Mouse (Mus musculus) forelimb bud, embryonic 11.5 days (tissue): Measurements from ENCODE around the gene Neo1.
"Not testable (repeated sequence)": the region's sequence is repeated elsewhere in the genome, so short reads cannot be mapped to it uniquely, and the experiment has no call there.

ENCODE experiments used
- DNase-seq: peaks from one replicate; pipeline ENCODE4 v3.0.0-alpha.2; 2012; ENCODE audit warnings: low read depth, low spot score

Neo1 gene

DNA sequence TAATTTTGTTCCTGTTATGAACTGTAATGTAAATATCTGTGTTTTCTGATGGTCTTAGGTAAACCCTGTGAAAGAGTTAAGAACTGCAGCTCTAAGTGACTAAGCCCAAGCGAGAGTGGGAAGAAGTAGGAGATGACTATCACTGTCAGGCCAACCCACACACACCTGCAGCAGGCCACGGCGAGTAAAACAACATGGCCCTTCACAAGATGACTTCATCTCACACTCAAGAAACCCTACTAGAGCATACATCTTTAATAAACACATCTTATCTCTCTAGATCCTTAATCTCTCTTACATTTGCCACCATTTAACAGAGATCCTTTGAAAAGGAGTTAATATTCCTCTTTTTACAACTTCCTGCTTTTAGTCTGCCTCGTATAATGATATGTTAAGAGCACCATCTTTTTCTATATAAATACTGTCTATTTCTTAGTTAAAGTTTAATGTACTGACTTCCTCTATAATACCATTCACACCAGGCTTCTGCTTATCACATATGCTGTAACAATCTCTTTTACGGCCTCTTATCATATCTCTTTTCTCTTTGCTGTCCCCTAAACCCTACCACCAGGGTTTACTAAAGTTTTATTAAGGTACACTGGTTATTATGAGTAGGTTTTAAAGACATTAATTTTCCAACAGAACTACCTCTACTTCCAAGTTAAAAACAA lies 46.8 kb downstream of the Neo1 start:
- DNase-seq: no peak

GRCm38 (mm10) chr9:58979034-58979433 lies 57.2 kb downstream of the Neo1 start:
- DNase-seq: no peak

DNA sequence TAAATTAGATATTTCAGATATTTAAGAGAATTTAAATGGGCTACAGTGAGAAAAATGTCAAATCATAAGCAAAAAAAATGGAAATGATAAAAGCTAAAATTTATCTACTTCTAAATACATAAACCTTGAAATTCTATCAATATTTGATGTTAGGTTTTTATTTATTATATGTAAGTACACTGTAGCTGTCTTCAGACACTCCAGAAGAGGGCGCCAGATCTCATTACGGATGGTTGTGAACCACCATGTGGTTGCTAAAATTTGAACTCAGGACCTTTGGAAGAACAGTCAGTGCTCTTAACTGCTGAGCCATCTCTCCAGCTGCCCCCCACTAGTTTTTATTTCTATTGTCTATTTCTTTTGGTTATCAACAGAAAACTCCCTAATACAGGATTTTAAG lies 65.1 kb downstream of the Neo1 start:
- not testable (repeated sequence) for DNase-seq

DNA sequence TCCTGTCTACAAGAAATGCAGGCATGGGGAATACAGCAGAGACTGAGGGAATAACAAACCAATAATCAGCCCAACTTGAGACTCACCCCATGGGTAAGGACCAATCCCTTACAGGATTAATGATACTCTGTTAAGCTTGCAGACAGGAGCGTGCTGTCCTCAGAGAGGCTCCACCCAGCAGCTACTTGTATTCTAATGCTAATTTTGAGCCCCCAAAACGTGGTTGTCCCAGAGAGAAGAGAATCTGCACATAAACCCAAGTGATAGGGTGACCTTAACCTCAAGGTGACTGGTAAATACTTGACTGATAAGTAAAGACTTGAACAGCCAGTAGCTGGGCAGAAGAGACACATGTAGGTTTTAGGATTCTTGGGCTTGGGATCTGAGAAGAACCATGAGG lies 68.9 kb downstream of the Neo1 start:
- no peak for DNase-seq

GRCm38 (mm10) chr9:58955507-58955906 lies 80.7 kb downstream of the Neo1 start:
- DNase-seq: no peak

DNA sequence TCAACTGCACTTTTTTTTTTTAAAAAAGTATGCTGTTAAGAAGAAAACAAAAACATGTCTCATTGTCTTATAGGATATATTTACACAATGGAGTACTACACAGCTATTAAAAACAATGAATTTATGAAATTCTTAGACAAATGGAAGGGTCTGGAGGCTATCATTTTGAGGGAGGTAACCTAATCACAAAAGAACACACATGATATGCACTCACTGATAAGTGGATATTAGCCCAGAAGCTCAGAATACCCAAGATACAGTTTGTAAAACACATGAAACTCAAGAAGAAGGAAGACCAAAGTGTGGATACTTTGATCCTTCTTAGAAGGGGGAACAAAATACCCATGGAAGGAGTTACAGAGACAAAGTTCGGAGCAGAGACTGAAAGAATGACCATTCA lies 90.3 kb downstream of the Neo1 start:
- not testable (repeated sequence) for DNase-seq

- DNase-seq: no peak
These were observed 101.5 kb downstream of the Neo1 start for GRCm38 (mm10) chr9:58934776-58935175.

DNA sequence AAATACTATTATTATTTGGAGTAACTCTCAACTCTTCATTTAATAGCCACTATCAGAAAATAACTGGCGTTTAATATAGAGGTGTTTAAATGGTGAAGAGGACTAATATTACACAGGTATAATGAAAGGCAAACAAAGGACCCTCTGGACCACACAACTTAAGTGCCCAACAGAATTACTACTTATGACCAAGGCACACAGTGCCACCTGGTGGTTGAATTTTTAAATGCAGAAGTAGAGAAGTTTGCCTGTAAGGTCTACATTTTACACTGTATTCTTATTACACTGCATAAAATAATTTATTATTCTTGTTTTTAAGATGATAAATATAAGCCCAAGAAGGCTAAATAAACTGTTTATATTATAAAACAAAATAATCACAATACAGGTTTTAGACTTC lies 108.1 kb downstream of the Neo1 start:
- DNase-seq: peak; percentile 44

DNA sequence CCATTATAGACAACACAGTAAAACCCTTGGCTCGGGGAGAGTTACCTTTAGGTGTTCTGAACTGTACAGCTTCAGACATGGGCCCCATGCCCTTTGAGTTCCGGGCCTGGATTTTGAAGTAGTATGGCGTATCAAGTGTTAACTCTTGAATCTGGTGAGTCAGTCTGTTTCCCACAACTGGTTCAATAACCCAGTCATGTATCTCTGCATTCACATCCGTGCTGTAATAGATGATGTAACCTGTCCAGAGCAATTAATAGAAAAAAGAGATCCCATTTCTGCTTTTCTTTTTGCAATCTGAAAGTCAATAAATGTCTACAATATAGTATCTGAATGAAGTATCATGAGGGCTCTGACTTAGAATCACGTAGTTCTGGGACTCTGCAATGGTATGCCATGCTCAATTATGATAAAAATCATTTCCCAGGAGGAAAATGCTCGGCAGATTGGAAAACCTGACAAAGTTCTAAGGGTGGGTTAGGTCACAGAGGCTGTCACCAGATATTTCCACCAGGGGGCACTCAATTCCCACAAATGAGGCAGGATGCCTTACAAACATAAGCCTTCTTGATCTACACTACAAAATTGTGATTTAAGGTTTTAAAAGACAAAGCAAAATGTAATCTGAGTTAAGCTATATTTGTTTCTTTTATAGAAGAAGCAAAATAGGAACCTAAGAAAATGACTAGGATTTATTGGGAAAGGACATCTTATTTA lies 133.2 kb downstream of the Neo1 start:
- DNase-seq: peak; percentile 66

- DNase-seq: no peak
These were observed 136.6 kb downstream of the Neo1 start for GRCm38 (mm10) chr9:58899602-58900001.

DNA sequence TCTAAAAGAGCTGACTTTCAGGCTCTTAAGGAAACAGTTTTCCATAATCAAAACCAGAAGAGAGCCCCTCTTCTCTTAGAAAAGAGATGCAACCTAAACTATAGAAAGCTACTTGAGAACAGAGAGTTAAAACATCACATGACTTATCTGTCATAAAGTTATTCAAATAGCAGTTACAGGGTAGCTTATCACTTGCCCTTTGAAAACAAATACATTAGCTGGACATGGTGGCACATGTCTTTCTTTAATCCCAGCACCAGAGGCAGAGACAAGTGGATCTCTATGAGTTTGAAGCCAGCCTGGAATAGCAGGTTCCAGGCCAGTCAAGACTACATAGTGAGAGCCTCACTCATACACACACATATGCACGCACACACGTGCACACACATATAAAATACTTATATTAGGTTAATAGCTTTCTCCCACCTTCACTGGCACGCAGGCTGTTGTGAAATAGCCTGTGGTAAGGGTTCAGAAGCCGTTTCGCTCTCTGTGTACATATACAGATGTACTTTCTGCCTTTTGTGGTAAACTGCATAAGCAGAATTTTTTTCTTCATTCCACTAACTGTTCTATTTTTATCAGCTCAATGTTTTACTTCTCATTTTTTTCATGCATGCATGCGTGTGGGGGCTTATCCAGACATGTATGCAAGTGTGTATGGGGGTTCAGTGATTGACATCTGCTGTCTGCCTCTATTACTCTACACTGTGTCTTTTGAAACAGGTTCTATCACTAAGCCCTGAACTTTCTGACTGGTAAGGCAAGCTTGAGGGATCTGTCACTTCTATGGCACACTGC lies 144.2 kb downstream of the Neo1 start:
- no peak for DNase-seq

DNA sequence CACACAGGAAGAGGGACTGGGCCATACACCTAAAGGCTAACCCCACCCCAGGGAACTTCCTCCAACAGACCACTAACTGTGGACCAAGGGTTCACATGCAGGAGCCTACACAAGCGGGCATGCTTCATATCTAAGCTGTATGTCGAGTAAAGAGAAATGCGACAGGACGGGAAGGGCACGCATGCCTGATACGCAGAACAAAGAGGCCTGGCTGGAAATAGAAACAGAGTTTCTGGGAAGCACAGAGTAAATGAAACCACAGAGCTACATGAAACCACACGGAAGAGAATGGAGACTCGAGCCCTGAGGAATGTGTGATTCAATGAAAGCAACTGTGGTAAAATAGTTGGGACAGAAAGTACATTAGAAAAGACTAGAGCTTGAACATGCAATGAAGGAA lies 145.3 kb downstream of the Neo1 start:
- no peak for DNase-seq

DNA sequence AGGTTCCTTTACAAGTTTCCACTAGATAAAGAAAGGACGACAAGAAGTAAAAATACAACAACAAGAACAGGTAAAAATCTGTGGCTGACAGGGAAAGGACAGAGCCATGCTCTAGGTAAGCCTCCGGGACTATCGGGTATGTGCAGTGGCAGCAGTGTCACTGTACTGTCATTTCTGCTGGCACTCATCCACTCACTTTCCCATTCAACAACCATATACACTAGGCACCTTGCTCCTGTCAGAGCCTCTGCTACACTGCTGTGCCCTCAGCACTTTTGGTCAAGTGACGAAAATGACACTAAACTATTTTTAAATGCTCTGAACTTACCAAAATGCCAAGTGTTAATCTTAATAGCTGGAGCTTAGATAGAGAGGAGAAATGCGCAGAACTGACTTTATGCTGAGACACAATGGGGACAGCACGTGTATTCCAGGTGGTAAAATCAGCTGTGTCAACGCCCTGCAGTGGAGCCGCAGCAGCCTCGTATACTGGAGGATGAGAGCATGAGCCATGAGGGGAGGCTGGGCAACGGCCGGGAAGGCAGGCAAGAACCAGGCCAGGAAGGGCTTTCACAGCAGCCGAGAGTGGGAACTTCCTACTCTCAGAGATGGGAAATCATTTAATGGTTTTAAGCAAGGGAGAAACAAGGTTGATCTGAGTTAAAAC lies 146.3 kb downstream of the Neo1 start:
- DNase-seq: no peak

- no peak for DNase-seq
These were observed 153.6 kb downstream of the Neo1 start for GRCm38 (mm10) chr9:58882686-58883085.

DNA sequence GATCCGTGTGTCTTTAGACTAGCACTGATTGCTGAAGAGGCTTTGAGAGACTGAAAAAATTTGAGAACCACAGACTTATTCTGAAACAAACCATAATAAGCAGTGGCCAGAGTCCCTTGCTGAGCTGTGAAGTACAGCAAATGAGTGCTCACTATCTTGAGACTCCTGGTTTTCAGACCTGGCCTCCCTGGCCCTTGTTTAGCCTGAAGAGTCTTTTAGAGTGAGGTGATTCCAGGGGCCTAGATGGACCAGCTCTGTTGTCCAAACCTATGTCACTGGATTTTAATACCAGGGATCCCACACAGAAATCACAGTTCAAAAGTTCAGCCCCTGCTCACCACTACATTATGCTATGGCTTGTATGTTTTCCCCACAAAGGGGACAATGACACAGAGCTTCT lies 156.4 kb downstream of the Neo1 start:
- no peak for DNase-seq

- DNase-seq: no peak
These were observed 159.2 kb downstream of the Neo1 start for GRCm38 (mm10) chr9:58876946-58877625.

GRCm38 (mm10) chr9:58875439-58875838 lies 160.8 kb downstream of the Neo1 start:
- no peak for DNase-seq

DNA sequence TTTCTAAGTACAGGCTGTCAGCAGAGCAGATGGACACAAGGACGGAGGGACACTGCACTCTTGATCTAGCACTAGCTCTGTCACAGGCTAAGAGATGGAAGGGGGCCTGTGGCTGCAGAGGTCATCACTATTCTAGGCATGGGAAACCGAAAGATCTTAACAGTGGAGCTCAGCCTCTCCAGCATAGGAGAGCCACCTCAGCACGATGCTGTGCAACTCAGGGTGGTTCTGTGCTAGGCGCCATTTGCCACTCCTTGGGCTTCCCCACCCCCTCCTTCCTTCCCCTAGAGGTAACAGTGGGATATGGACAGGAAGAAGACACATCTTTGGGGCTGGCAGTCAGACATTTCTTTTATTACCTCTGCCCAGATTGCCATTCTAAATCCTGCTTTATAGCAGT lies 161.9 kb downstream of the Neo1 start:
- DNase-seq: no peak

GRCm38 (mm10) chr9:58873541-58874324 lies 162.5 kb downstream of the Neo1 start:
- DNase-seq: peak; percentile 69

GRCm38 (mm10) chr9:58871141-58871540 lies 165.1 kb downstream of the Neo1 start:
- DNase-seq: no peak

DNA sequence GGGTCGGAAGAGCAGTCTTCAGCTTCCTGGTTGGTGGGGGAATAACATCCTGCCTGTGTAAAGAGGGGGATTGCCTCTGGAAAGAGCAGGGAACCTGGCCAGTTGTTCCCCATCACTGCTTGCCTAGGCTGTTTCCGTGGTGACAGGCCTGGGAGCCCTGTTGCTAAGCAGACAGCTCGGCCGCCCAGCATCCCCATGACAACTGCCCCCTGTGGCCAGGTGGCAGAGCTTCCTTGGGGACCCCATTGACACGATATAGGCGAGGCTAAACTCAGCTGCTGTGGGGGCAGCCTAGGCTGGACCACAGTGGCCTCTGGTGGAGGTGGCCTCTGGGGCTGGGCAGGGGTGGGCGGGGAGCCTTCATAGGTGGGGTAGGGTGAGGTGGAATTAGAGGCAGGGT lies 172.4 kb downstream of the Neo1 start:
- DNase-seq: peak; percentile 11
